11 mouse cellular contexts compared by ENCODE assay signal in the genomic region with DNA sequence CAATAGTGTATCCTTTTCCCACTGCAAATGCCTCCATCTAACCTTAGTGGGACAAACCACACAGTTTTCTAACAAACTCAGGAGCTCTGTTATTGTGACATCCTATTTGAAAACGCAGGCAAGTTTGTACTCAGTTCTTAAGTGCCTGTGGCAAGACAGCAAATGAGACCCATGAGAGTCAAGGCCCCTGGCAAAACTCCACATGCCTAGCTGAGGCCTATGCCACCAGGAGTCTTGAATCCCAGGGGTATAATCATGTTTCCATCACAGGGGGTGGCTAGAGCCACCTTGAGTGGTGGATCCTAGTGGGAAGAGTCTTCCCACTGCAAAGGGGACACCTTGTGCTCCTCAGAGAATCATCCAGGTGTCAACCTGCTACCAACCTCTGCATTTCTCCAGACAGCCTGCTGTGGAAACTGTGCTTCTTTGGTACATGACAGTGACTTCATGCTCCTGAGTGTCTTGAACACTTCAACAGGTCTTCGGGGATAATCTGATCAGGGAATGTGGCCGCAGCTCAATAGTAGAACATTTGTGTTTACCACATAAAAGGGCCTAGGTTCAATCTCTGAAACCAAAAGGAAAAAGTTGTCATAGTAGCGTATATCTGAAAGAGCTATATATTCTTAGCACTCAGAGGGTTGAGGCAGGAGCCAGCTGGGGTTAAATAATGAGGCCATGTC.
"Had no signal": no experiment of that assay in that cellular context is flagged by ENCODE, and none has a peak within 500 bp of the region (broad histone marks: within the 10 kb centered on the region; RNA-seq: fewer than 3 reads in every experiment).

No protein-coding gene starts in this region.

- DNase-seq: kidney, adult 2 months; kidney, postnatal 25 days; layer of hippocampus, adult 9-11 months; layer of hippocampus, postnatal 36 days; liver, embryonic 13.5 days; lung, adult 2 months; lung, postnatal 14 days; lung, postnatal 4 days; thymus, adult 2 months; thymus, postnatal 14 days; thymus, postnatal 4 days had no signal
